Mouse (Mus musculus): ENCODE data around the gene Fth1. TPM values are rescaled to one million over a fixed set of nuclear protein-coding genes. Genes with fewer than 3 reads are reported as not detected.

Gene Fth1
- polyA plus RNA-seq, 1 experiment from 2014 or later = 3,783 TPM

DNA sequence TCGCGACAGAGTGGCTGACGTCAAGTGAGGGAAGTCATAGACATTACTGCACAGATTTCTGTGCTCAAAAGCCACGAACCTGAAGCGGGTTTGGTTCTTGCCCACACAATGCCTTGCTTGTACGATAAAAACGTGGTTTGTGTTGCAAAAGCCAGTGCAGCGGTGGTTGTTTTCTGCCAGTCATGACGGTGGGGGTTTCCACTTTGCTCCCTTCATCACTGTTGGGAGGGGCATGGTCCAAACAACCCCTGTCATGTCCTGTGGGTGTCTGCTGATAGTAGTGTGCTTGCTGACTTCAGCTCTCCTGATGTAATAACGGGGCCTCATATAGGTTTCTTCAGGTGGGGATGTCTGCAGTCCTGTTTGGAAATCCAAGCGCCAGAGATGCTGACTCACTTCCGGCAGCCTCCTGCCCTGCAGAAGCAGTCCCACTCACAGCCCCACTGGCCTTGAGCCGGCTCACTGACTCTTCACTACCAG lies 41.5 kb upstream of the Fth1 start:
- peaks cover 5% of the 10 kb centered on the region; the same call in 1 of the 2 replicates for H3K4me1 ChIP-seq (ENCODE audit: insufficient read depth, low read depth, low read length)
- H3K9ac ChIP-seq (replicated peaks; ENCODE audit: low read depth) = no peak overlapping the region
- TF ChIP-seq CTCF (IDR thresholded peaks at IDR 0.05) = no peak
- peak; percentile 47 for TF ChIP-seq EP300 (IDR thresholded peaks at IDR 0.05)
- DNase-seq (ENCODE audit: low spot score) (peak; percentile 58), ATAC-seq (peak; percentile 27)
- 42% methylated on average over 13 of the region's 13 CpGs for WGBS
- H3K4me3 ChIP-seq (ENCODE audit: low read depth, low read length) = no peak overlapping the region
- no peak overlapping the region for H3K27ac ChIP-seq (ENCODE audit: low read length)
- no peaks in the 10 kb centered on the region for H3K9me3 ChIP-seq (ENCODE audit: low read length)
- H3K4me2 ChIP-seq (replicated peaks; ENCODE audit: low read depth, low read length) = no peak overlapping the region
- no peaks in the 10 kb centered on the region for H3K36me3 ChIP-seq (ENCODE audit: insufficient read depth, low read length)
- H3K27me3 ChIP-seq (replicated peaks; ENCODE audit: insufficient read depth, low read length) = no peaks in the 10 kb centered on the region

DNA sequence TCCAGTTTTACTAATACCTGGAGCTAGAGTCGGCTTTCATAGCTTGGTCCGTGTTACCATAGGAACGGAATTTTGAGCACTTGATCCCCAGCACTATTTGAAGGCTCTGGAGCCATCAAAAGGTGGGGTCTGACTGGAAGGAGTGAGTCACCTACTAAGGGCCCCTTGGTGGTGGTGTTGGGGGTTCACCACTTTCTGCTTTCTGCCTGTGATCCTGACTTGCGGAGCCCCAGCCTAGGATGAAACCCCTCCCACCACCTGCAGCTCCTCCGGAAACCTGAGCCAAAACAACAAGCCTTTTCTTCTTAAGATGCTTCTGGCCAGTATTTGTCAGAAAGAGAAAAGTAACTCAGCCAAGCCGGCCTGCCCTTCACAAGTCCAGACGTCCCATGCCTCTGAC lies 40.6 kb upstream of the Fth1 start:
- WGBS = 55% methylated on average over 7 of the region's 7 CpGs
- no peak for ATAC-seq
- H3K4me1 ChIP-seq (ENCODE audit: insufficient read depth, low read depth, low read length) = peaks cover 5% of the 10 kb centered on the region; the same call in 1 of the 2 replicates

GRCm38 (mm10) chr19:9940903-9941302 lies 39.5 kb upstream of the Fth1 start:
- no peak overlapping the region for H3K27ac ChIP-seq (ENCODE audit: low read length)
- no peak for TF ChIP-seq CTCF (IDR thresholded peaks at IDR 0.05)
- TF ChIP-seq EP300 (IDR thresholded peaks at IDR 0.05) = no peak
- peaks cover 5% of the 10 kb centered on the region; the same call in 1 of the 2 replicates for H3K4me1 ChIP-seq (ENCODE audit: insufficient read depth, low read depth, low read length)
- no peaks in the 10 kb centered on the region for H3K27me3 ChIP-seq (replicated peaks; ENCODE audit: insufficient read depth, low read length)
- H3K9me3 ChIP-seq (ENCODE audit: low read length) = no peaks in the 10 kb centered on the region
- WGBS = 58% methylated on average over 4 of the region's 4 CpGs
- no peak for ATAC-seq
- no peak overlapping the region for H3K9ac ChIP-seq (replicated peaks; ENCODE audit: low read depth)
- no peak for DNase-seq (ENCODE audit: low spot score)
- H3K4me3 ChIP-seq (ENCODE audit: low read depth, low read length) = no peak overlapping the region
- no peaks in the 10 kb centered on the region for H3K36me3 ChIP-seq (ENCODE audit: insufficient read depth, low read length)
- no peak overlapping the region for H3K4me2 ChIP-seq (replicated peaks; ENCODE audit: low read depth, low read length)

More for the DNA sequence above, 40.6 kb upstream of the Fth1 start:
- H3K36me3 ChIP-seq (ENCODE audit: insufficient read depth, low read length) = no peaks in the 10 kb centered on the region
- H3K4me3 ChIP-seq (ENCODE audit: low read depth, low read length) = no peak overlapping the region
- no peak overlapping the region for H3K4me2 ChIP-seq (replicated peaks; ENCODE audit: low read depth, low read length)
- peak; percentile 14 for DNase-seq (ENCODE audit: low spot score)
- no peak overlapping the region for H3K27ac ChIP-seq (ENCODE audit: low read length)
- H3K9ac ChIP-seq (replicated peaks; ENCODE audit: low read depth) = no peak overlapping the region
- no peaks in the 10 kb centered on the region for H3K27me3 ChIP-seq (replicated peaks; ENCODE audit: insufficient read depth, low read length)
- TF ChIP-seq CTCF (IDR thresholded peaks at IDR 0.05) = no peak
- TF ChIP-seq EP300 (IDR thresholded peaks at IDR 0.05) = no peak
- H3K9me3 ChIP-seq (ENCODE audit: low read length) = no peaks in the 10 kb centered on the region

DNA sequence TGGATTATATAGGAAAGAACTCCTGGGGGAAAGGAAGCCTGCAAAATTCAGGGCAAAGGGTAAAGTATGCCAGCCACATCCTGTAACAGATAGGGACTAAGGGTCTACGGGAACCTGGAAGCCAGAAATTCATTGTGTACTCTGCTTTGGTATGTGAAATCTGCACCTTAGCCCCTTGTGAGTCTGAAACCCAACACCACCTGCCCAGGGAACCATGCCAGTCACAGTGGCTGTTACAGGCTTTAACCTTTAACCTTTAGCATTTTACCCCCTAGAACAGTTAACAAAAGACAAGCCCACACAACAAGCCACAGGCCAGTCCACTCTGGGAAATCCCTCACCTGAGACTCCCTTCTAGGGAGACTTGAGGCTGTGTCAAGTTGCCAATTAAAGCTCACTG lies 38.6 kb upstream of the Fth1 start:
- H3K9ac ChIP-seq (replicated peaks; ENCODE audit: low read depth) = no peak overlapping the region
- no peak for DNase-seq (ENCODE audit: low spot score)
- H3K27me3 ChIP-seq (replicated peaks; ENCODE audit: insufficient read depth, low read length) = no peaks in the 10 kb centered on the region
- H3K4me1 ChIP-seq (ENCODE audit: insufficient read depth, low read depth, low read length) = peaks cover 8% of the 10 kb centered on the region; the same call in 1 of the 2 replicates
- H3K4me2 ChIP-seq (replicated peaks; ENCODE audit: low read depth, low read length) = no peak overlapping the region
- TF ChIP-seq EP300 (IDR thresholded peaks at IDR 0.05) (no peak), CTCF (IDR thresholded peaks at IDR 0.05) (no peak)
- WGBS = 46% methylated on average over 1 of the region's 1 CpGs
- H3K36me3 ChIP-seq (ENCODE audit: insufficient read depth, low read length) = no peaks in the 10 kb centered on the region
- H3K9me3 ChIP-seq (ENCODE audit: low read length) = no peaks in the 10 kb centered on the region
- H3K27ac ChIP-seq (ENCODE audit: low read length) = no peak overlapping the region
- ATAC-seq = no peak
- H3K4me3 ChIP-seq (ENCODE audit: low read depth, low read length) = no peak overlapping the region

GRCm38 (mm10) chr19:9942539-9943533 lies 37.6 kb upstream of the Fth1 start:
- peaks cover 8% of the 10 kb centered on the region; the same call in 1 of the 2 replicates for H3K4me1 ChIP-seq (ENCODE audit: insufficient read depth, low read depth, low read length)
- peak; percentile 77 for DNase-seq (ENCODE audit: low spot score)
- H3K4me2 ChIP-seq (replicated peaks; ENCODE audit: low read depth, low read length) = no peak overlapping the region
- TF ChIP-seq CTCF (IDR thresholded peaks at IDR 0.05) (0 out of 2 replicates have a peak, but pooled peaks have one; percentile 2), EP300 (IDR thresholded peaks at IDR 0.05) (peak; percentile 48)
- 27% methylated on average over 10 of the region's 10 CpGs for WGBS
- no peak overlapping the region for H3K4me3 ChIP-seq (ENCODE audit: low read depth, low read length)
- peak overlapping the region; percentile 79 for H3K27ac ChIP-seq (ENCODE audit: low read length)
- H3K9ac ChIP-seq (replicated peaks; ENCODE audit: low read depth) = no peak overlapping the region
- no peaks in the 10 kb centered on the region for H3K36me3 ChIP-seq (ENCODE audit: insufficient read depth, low read length)
- no peaks in the 10 kb centered on the region for H3K9me3 ChIP-seq (ENCODE audit: low read length)
- H3K27me3 ChIP-seq (replicated peaks; ENCODE audit: insufficient read depth, low read length) = no peaks in the 10 kb centered on the region
- ATAC-seq = peak; percentile 82

DNA sequence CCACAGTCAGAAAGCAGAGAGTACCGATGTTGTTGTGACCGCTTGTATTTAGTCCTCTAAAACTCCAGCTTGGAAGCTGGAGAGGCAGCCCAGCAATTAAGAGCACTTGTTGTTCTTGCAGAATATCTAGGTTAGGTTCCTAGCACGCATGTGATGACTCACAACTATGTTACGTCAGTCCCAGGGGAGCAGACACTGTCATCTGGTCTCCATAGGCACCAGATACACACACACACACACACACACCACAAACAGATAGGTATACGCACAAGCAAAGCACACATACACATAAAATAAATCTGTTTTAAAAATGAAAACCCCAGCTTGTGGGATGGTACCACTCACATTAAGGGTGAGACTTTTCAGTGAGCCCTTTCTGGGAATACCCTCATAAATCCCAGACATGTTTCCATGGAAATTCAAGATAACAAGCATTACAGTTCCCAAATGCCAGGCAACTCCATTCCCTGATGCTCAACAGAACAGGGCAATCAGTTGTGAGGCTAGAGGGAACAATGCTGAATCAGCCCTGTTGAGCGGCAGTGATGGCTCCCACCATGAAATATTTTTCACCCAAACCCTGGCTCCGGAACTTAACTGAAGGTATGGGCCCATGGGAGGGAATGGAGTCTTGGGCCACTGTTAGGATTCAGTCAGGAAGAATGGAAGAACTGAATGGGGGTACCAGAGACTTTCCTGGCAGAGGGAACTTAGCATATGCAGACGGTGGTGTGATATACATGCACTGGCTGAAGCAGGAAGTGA lies 34.4 kb upstream of the Fth1 start:
- H3K9ac ChIP-seq (replicated peaks; ENCODE audit: low read depth) = no peak overlapping the region
- no peaks in the 10 kb centered on the region for H3K9me3 ChIP-seq (ENCODE audit: low read length)
- no peaks in the 10 kb centered on the region for H3K27me3 ChIP-seq (replicated peaks; ENCODE audit: insufficient read depth, low read length)
- no peak overlapping the region for H3K4me3 ChIP-seq (ENCODE audit: low read depth, low read length)
- TF ChIP-seq EP300 (IDR thresholded peaks at IDR 0.05) = peak; percentile 63
- TF ChIP-seq CTCF (IDR thresholded peaks at IDR 0.05) = no peak
- WGBS = 79% methylated on average over 8 of the region's 8 CpGs
- ATAC-seq (peak; percentile 75), DNase-seq (ENCODE audit: low spot score) (peak; percentile 73)
- H3K4me1 ChIP-seq (ENCODE audit: insufficient read depth, low read depth, low read length) = peaks cover 8% of the 10 kb centered on the region; the same call in 1 of the 2 replicates
- H3K27ac ChIP-seq (ENCODE audit: low read length) = no peak overlapping the region
- no peaks in the 10 kb centered on the region for H3K36me3 ChIP-seq (ENCODE audit: insufficient read depth, low read length)
- no peak overlapping the region for H3K4me2 ChIP-seq (replicated peaks; ENCODE audit: low read depth, low read length)

Measured in lung, postnatal 0 days (tissue).